Mouse (Mus musculus) bone marrow macrophage, adult 2 months (primary cell): ENCODE results near the gene Lypd8.

ENCODE experiments used
- CTCF ChIP-seq: IDR thresholded peaks from 2 replicates; pipeline ENCODE4 v1.5.1; 2012; ENCODE audit warnings: low read depth, mild to moderate bottlenecking, low read length, moderate library complexity
- POLR2A ChIP-seq: IDR thresholded peaks from 2 replicates; pipeline ENCODE4 v1.6.1; 2012; ENCODE audit warnings: mild to moderate bottlenecking, low read depth, low read length, borderline replicate concordance

DNA sequence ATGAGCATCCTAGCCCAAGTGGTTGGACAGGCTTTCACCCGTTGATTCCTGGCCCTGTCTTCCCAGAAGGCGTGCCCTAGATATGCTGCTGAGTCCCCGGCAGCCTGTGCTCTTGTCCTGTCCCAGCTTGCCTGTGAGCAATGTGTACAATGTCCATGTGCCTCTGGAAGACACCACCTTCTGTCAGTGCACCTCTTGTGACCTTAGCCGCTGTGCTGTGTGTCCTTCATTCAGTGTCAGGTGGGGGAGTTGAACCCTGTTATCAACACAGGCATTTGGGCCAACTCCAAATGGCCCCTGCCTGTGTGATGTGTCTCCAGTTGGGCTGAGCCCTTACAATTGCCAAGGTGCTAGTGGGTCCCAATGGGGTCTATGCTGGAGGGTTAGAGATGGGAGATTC, 32.1 kb upstream of the Lypd8 start:
- TF ChIP-seq CTCF: no peak
- TF ChIP-seq POLR2A: no peak
